Mouse (Mus musculus) cerebellum, adult 2 months (tissue): ENCODE data around the gene Nkd2. TPM values are rescaled to one million over a fixed set of nuclear protein-coding genes. Genes with fewer than 3 reads are reported as not detected.

ENCODE experiments used
- DNase-seq, 2 experiments: peaks; one replicate each; pipeline ENCODE4 v3.0.0; 2021
- H3K27ac ChIP-seq: fragments of 200-500 bp; 2 replicates; pipeline ENCODE4 v1.5.1; 2012; ENCODE audit warnings: low read length, control low read depth, inconsistent platforms; ENCODE audit not compliant: insufficient read depth
- H3K27me3 ChIP-seq: fragments of 200-500 bp; 2 replicates; pipeline ENCODE4 v1.6.1; 2012; ENCODE audit warnings: inconsistent platforms, mild to moderate bottlenecking, low read length, moderate library complexity; ENCODE audit not compliant: control insufficient read depth, insufficient read depth
- H3K4me1 ChIP-seq: fragments of 200-500 bp; 2 replicates; pipeline ENCODE4 v1.6.1; 2011; ENCODE audit warnings: low read length; ENCODE audit not compliant: control insufficient read depth, insufficient read depth
- H3K4me3 ChIP-seq: fragments of 200-500 bp; replicated peaks from 2 replicates; pipeline ENCODE3; 2011; ENCODE audit warnings: mild to moderate bottlenecking, low read depth, low read length, control low read depth; ENCODE audit not compliant: insufficient read depth
- CTCF ChIP-seq: fragments of 200-500 bp; IDR thresholded peaks from 2 replicates; pipeline ENCODE4 v1.5.1; 2011; ENCODE audit warnings: low read depth, mild to moderate bottlenecking, control low read depth, low read length, moderate library complexity, borderline replicate concordance; ENCODE audit not compliant: insufficient read depth
- POLR2A ChIP-seq: fragments of 200-500 bp; IDR thresholded peaks from 2 replicates; pipeline ENCODE4 v1.6.1; 2011; ENCODE audit warnings: low read length, control low read depth, borderline replicate concordance; ENCODE audit not compliant: insufficient read depth
- WGBS: fragments of 180-500 bp; shearing (Covaris S2); methylation state at CpG from one replicate; pipeline ENCODE4 v1.1.7; 2018; 5-methylcytosine and 5-hydroxymethylcytosine counted together
- polyA plus RNA-seq: library from polyadenylated mRNA; depleted of rRNA; stranded (reverse); fragments of >200 nt; gene quantifications from 2 replicates; pipeline ENCODE4 v1.2.3, GENCODE M21; 2012

Nkd2 gene
- polyA plus RNA-seq, 1 experiment: 2.4 TPM

DNA sequence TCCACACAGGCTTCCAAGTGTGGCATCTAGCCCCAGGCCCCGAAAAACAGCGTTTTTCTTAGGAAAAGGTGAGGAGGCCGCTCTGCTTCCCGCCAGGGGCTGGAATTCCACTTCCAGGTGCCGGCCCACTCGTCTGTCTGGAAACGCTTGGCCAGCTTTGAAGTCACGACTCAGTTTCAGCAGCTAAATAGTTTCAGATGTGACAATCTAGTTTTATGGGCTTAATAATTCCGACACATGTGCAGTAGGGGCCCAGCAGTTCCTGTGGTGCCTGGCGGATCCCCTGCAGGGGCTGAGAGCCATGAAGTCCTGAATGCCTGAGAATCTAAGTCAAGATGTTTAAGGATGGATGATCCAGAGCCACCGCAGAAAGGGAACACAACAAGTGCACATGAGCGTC, 13.6 kb downstream of the Nkd2 start:
- 75% methylated on average over 12 of the region's 12 CpGs for WGBS
- Histone ChIP-seq H3K4me1 (no peaks in the 10 kb centered on the region), H3K4me3 (no peak overlapping the region), H3K27me3 (no peaks in the 10 kb centered on the region), H3K27ac (no peak overlapping the region)
- no peak for DNase-seq
- TF ChIP-seq CTCF (no peak), POLR2A (no peak)

DNA sequence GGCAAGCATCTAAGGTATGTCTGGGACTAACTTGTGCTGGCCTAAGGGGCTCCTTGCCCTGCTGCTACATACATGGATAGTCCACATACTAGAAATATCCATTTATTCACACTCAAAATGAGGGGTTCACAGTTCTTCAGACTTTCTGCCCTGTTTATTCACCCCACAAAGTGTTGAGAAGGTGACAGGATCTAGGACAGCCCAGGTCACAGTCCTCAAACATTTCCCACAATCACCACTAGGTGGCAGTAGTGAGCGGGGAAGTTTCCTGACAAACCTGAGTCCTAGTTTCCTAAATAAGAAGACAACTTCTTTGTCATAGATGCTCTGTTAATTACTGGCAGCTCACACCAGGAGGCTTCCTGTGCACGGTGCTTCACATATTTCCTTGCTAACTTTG, 15.9 kb downstream of the Nkd2 start:
- Histone ChIP-seq H3K27me3 (no peaks in the 10 kb centered on the region), H3K4me3 (no peak overlapping the region), H3K27ac (no peak overlapping the region), H3K4me1 (no peaks in the 10 kb centered on the region)
- TF ChIP-seq CTCF (peak; percentile 75; the same call in 1 of the 2 replicates), POLR2A (no peak)
- 2% methylated on average over 2 of the region's 2 CpGs for WGBS
- DNase-seq: peak; percentile 21 to 54

DNA sequence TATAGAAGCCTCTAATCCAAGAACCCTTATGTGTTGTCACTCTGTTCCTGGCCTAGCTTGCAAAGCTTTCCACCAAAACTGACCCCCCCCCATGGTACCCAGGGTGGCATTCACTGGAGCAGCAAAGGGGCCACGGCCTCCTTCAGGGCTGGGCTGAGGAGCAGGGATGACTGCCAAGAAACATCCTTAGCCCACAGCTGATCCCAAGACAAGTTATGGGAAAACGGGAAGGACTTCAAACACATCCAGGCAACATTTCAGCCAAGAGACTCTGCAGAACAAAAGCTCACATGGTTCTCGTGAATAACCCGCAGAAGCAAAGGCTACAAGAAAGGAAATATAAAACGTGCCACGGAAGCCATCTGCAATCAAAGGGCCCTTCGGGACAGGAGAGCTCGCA, 20.2 kb downstream of the Nkd2 start:
- no peaks in the 10 kb centered on the region for H3K4me1 ChIP-seq
- no peak for DNase-seq
- 24% methylated on average over 8 of the region's 8 CpGs for WGBS
- no peak for TF ChIP-seq POLR2A
- no peak for TF ChIP-seq CTCF
- no peak overlapping the region for H3K4me3 ChIP-seq
- no peaks in the 10 kb centered on the region for H3K27me3 ChIP-seq
- no peak overlapping the region for H3K27ac ChIP-seq

DNA sequence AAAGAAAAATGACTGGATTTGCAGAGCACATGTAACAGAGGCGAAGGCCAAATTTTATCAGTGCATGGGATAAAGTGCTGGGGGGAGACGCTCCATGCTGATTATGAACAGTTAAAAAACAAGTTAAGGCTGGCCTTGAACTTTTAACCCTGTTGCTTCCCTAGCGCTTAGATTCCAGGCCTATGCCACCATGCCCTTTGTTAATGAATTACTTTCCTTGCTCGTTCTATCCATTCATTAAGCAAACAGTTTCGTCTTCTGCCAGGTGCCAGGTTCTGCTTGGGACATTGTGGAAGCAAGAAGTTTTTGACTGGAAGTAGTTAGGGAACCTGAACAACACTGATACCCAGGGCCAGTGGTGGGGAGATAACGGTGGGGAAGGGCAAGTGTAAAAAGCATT, 23.7 kb downstream of the Nkd2 start:
- H3K27me3 ChIP-seq: no peaks in the 10 kb centered on the region
- no peak for DNase-seq
- WGBS: 92% methylated on average over 6 of the region's 6 CpGs
- TF ChIP-seq CTCF (no peak), POLR2A (no peak)
- no peak overlapping the region for H3K27ac ChIP-seq
- H3K4me3 ChIP-seq: no peak overlapping the region
- H3K4me1 ChIP-seq: no peaks in the 10 kb centered on the region

DNA sequence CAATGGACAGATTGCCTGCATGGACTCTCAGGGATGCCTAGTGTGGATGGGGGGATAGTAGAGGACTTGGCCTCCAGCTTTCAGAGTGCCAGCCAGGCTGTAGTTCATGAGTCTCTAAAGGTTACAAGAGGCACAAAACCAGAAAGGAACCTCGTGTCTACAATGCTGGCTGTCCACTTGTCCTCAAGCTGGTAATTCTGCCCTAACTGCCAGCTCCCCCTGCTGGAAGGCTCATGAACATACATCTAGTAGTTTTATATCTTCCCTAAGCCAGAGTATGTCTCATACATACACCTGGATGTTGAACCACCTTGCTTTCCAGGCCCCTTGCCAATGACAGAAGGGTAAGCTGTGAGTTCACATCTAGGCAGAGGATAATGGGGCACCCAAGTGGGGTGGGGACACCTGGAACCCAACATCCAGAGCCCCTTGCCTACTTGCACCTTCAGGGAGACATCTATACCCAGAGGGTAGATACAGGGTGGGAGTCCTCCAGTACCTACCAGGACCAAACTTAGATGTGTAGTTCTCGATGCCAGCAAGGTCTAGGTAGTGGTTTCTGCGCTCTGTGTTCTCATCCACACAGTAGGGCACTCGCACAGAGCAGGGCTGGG, 25.1 kb downstream of the Nkd2 start:
- TF ChIP-seq POLR2A (no peak), CTCF (peak; percentile 63)
- Histone ChIP-seq H3K4me3 (no peak overlapping the region), H3K27ac (no peak overlapping the region), H3K27me3 (no peaks in the 10 kb centered on the region), H3K4me1 (no peaks in the 10 kb centered on the region)
- 69% methylated on average over 4 of the region's 4 CpGs for WGBS
- DNase-seq: peak; percentile 18 to 26

DNA sequence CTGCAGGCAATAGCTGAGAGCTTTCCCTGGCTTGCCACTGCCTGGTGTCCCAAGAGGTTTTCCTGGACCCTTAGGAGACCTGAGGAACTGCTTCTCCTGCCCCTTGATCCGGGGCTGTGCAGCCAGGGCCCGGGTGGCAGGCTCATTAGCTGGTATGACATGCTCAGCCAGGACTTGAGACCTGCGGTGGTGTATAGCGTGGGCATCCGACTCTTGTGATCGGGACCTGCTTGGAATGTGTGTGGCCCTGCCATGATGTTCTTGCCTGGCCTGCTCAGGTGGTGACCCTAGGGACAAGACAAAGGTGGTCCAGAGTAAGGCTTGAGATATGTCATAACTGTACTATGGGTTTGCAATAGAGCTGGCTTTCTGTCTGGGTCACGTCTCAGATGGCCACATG, 26.2 kb downstream of the Nkd2 start:
- no peak for DNase-seq
- H3K4me3 ChIP-seq: no peak overlapping the region
- H3K27ac ChIP-seq: no peak overlapping the region
- TF ChIP-seq CTCF (no peak), POLR2A (no peak)
- WGBS: 92% methylated on average over 7 of the region's 7 CpGs
- no peaks in the 10 kb centered on the region for H3K27me3 ChIP-seq
- no peaks in the 10 kb centered on the region for H3K4me1 ChIP-seq

DNA sequence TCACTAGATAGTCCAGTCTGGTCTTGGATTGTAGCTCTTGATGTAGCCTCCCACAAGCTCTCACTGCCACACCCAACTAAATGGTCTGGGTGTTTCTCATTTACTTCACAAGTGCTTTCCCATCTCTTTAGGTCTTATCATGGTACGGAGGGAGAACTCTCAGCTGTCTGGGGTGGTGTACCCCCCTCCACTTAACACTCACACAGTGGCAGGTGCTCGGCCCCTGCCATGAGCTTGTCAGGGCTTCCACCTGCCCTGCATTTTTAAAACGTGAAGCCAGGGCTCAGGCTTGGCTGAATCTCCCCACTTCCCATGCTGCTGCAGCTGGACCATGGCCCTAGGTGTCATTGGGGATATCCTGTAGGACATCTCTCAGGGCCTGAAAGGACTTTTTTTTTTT, 28.5 kb downstream of the Nkd2 start:
- no peak for DNase-seq
- H3K4me3 ChIP-seq: no peak overlapping the region
- H3K27ac ChIP-seq: no peak overlapping the region
- WGBS: 81% methylated on average over 3 of the region's 3 CpGs
- H3K27me3 ChIP-seq: no peaks in the 10 kb centered on the region
- TF ChIP-seq POLR2A: no peak
- TF ChIP-seq CTCF: no peak
- H3K4me1 ChIP-seq: peaks cover 7% of the 10 kb centered on the region

DNA sequence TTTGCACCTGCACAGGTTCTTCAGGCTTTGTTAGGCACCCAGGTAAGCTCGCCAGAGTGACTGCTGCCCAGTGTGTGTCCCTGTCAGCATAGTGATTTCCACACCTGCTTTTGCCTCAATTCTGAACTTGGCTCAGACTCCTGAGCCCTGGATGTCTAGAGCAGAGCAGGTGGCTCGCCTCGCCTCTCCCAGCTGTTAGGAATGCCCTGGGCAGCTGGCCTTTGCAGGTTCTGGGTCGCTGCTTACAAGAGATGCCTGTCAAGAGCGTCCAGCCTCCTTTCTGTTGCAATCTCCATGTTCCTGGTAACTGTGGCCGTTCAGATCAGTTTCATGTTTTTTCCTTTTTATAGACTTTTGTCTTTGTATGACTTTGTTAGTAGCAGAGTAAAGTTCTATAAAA, 31.1 kb downstream of the Nkd2 start:
- Histone ChIP-seq H3K27ac (no peak overlapping the region), H3K4me3 (no peak overlapping the region), H3K27me3 (no peaks in the 10 kb centered on the region), H3K4me1 (peaks cover 19% of the 10 kb centered on the region)
- TF ChIP-seq CTCF: no peak
- TF ChIP-seq POLR2A: no peak
- no peak for DNase-seq
- WGBS: 85% methylated on average over 6 of the region's 6 CpGs

DNA sequence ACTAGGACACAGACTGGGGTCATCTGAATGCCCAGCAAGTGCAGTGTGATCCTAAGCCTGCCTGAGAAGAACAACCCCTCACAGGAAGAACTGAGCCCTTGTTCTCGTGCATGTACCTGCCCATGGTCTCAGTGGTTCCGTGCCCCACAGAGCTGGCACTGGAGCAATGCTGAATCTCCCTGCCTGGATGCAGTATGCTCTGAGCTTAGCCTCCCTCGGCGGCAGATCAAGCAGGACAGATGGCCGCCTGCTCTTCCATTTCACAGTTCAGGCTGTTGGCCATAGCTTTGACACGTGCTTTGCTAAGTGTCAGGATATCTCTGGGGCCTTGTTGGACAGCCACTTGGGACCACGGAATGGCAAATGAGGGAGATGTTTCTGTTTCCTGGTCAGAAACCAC, 33.2 kb downstream of the Nkd2 start:
- 11% methylated on average over 7 of the region's 7 CpGs for WGBS
- no peaks in the 10 kb centered on the region for H3K27me3 ChIP-seq
- peak; percentile 29 to 53 for DNase-seq
- H3K4me3 ChIP-seq: no peak overlapping the region
- H3K27ac ChIP-seq: no peak overlapping the region
- H3K4me1 ChIP-seq: peaks cover 19% of the 10 kb centered on the region
- TF ChIP-seq POLR2A (no peak), CTCF (no peak)
